Mouse (Mus musculus): ENCODE data around the gene Xirp1.

GRCm38 (mm10) chr9:120002893-120003292, 20.5 kb downstream of the Xirp1 start:
- TF ChIP-seq POLR2A (IDR thresholded peaks at IDR 0.05; ENCODE audit: low read depth, low read length) = no peak
- TF ChIP-seq CTCF (IDR thresholded peaks at IDR 0.05; ENCODE audit: extremely low read depth, insufficient read depth, insufficient read length, insufficient replicate concordance) = no peak
